Mouse (Mus musculus) embryonic facial prominence, embryonic 13.5 days (tissue): Measurements from ENCODE around the gene Cmip. TPM values are rescaled to one million over a fixed set of nuclear protein-coding genes. Genes with fewer than 3 reads are reported as not detected.
A peak's percentile ranks its signal among the peaks of the same experiment; 100 is the strongest.

Experiments used
- ATAC-seq: fragments of 200-750 bp; cut with Nextera tagmentation; 2 replicates; pipeline ENCODE4 v1.8.0; 2017; ENCODE audit warnings: low read depth; ENCODE audit not compliant: insufficient number of reproducible peaks, insufficient read depth, low FRiP score, low TSS enrichment
- H3K27ac ChIP-seq: fragments of 300-500 bp; sonication (generic); 2 replicates; pipeline ENCODE4 v1.5.1; 2015; ENCODE audit warnings: moderate library complexity, mild to moderate bottlenecking, inconsistent platforms
- H3K27me3 ChIP-seq: fragments of 300-500 bp; sonication (generic); 2 replicates; pipeline ENCODE4 v1.6.1; 2015; ENCODE audit warnings: mild to moderate bottlenecking, inconsistent platforms
- H3K36me3 ChIP-seq: fragments of 300-500 bp; sonication (generic); 2 replicates; pipeline ENCODE4 v1.6.1; 2015; ENCODE audit warnings: mild to moderate bottlenecking, inconsistent platforms
- H3K4me1 ChIP-seq: fragments of 300-500 bp; sonication (generic); 2 replicates; pipeline ENCODE4 v1.6.1; 2015; ENCODE audit warnings: inconsistent platforms
- H3K4me2 ChIP-seq: fragments of 300-500 bp; sonication (generic); 2 replicates; pipeline ENCODE4 v1.6.1; 2015; ENCODE audit warnings: moderate library complexity, mild to moderate bottlenecking, inconsistent platforms
- H3K4me3 ChIP-seq: fragments of 300-500 bp; sonication (generic); 2 replicates; pipeline ENCODE4 v1.5.1; 2015; ENCODE audit warnings: mild to moderate bottlenecking, inconsistent platforms
- H3K9ac ChIP-seq: fragments of 300-500 bp; sonication (generic); 2 replicates; pipeline ENCODE4 v1.6.1; 2015; ENCODE audit warnings: mild to moderate bottlenecking, inconsistent platforms
- H3K9me3 ChIP-seq: fragments of 300-500 bp; sonication (generic); 2 replicates; pipeline ENCODE4 v1.6.1; 2016; ENCODE audit warnings: inconsistent platforms
- WGBS: fragments of 180-500 bp; shearing (Covaris S2); methylation state at CpG from one replicate; pipeline ENCODE4 v1.1.7; 2015; ENCODE audit warnings: mixed read lengths; 5-methylcytosine and 5-hydroxymethylcytosine counted together
- polyA plus RNA-seq: library from polyadenylated mRNA; unstranded; fragments of >200 nt; fragmentation: Nextera tagmentation; extraction: Ambion mirVana; gene quantifications from 2 replicates; pipeline ENCODE4 v1.2.1, GENCODE M21; 2015

Gene Cmip
- polyA plus RNA-seq, 1 experiment from 2014 or later = 17.7 TPM

DNA sequence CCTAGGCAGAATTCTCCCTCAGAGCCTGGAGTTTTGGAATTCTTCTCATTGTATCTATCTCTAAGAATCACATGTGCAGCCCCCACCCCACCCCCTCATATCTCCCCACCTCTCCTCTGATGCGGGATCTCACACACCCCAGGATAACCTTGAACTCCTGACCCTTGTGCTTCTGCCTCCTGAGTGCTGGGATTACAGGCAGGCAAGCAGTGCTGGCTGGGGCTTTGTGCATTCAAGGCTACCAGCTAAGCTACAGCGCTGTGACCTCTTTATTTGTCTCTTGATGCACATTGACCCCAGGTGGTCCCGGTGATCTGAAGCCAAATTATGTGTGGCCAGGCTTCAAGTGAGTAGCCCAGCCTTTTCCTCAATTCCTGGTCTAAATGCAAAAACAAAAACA is 15.0 kb upstream of the Cmip start:
- no peaks in the 10 kb centered on the region for H3K4me1 ChIP-seq
- no peak overlapping the region for H3K27ac ChIP-seq
- H3K4me2 ChIP-seq = no peak overlapping the region
- ATAC-seq = no peak
- no peaks in the 10 kb centered on the region for H3K9me3 ChIP-seq
- WGBS = 40% methylated on average over 3 of the region's 3 CpGs
- H3K36me3 ChIP-seq = no peaks in the 10 kb centered on the region
- H3K27me3 ChIP-seq = no peaks in the 10 kb centered on the region
- no peak overlapping the region for H3K9ac ChIP-seq
- no peak overlapping the region for H3K4me3 ChIP-seq

DNA sequence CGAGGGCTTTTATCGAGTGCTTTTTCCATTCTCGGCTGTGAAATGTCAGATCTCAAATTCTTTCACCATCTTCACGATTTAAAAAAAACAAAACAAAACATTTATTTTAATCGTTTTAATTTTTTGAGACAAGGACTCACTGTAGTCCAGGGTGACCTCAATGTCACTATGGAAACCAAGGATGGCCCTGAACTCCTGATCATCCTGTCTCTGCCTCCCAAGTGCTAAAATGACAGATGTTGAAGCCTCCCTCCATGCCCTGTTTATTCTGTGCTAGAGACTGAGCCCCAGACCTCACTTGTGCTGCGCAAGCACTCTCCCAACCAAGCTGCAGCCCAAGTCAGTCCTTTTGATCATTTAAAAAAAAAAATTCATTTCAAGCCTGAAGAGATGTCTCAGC is 14.6 kb upstream of the Cmip start:
- no peak overlapping the region for H3K4me2 ChIP-seq
- H3K27ac ChIP-seq = no peak overlapping the region
- no peaks in the 10 kb centered on the region for H3K4me1 ChIP-seq
- no peaks in the 10 kb centered on the region for H3K36me3 ChIP-seq
- no peak for ATAC-seq
- H3K9ac ChIP-seq = no peak overlapping the region
- H3K27me3 ChIP-seq = no peaks in the 10 kb centered on the region
- no peaks in the 10 kb centered on the region for H3K9me3 ChIP-seq
- 74% methylated on average over 6 of the region's 6 CpGs for WGBS
- H3K4me3 ChIP-seq = no peak overlapping the region

DNA sequence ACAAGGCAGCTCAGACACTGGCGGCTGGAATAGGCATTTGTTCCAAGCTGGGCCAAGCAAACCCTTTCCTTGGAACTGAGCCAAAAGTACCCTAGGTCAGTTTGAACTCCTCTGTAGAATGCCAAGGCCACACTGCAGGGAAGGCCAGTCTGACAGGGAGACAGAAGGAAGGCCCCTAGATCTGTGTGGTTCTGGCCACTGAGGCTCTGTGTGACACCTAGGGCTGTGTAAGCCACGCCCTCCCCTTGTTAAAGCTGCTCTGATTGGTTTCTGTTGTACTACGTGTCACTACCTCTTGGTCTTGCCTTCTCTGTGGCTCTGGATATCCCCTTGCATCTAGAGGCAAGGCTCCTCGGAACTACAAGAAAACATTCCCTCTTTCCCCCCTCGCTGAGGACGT is 12.3 kb upstream of the Cmip start:
- Histone ChIP-seq H3K36me3 (no peaks in the 10 kb centered on the region), H3K27me3 (no peaks in the 10 kb centered on the region), H3K4me3 (no peak overlapping the region), H3K4me1 (no peaks in the 10 kb centered on the region), H3K9me3 (no peaks in the 10 kb centered on the region), H3K4me2 (no peak overlapping the region), H3K9ac (no peak overlapping the region), H3K27ac (no peak overlapping the region)
- WGBS = 42% methylated on average over 6 of the region's 6 CpGs
- no peak for ATAC-seq

DNA sequence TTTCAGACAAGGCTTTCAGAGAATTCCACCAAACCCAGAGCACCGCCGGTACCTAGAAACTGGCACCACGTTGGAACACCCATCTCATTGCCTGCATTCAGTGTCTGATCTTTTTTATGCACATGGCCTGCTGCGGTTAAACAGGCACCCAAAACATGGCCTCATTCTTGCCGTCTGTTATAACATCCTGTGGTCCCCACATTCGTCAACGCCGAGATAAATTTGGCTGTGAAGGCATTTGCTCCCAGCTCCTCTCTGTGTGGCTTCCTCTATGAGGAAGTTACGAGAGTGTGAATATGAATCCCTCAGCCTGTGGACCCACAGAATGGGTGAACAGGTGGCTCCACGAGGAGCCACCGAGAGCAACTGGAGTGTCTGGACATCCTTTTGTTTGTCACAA is 8.5 kb upstream of the Cmip start:
- no peak overlapping the region for H3K27ac ChIP-seq
- no peaks in the 10 kb centered on the region for H3K4me1 ChIP-seq
- no peak overlapping the region for H3K4me3 ChIP-seq
- H3K9me3 ChIP-seq = no peaks in the 10 kb centered on the region
- H3K27me3 ChIP-seq = no peaks in the 10 kb centered on the region
- H3K36me3 ChIP-seq = no peaks in the 10 kb centered on the region
- H3K4me2 ChIP-seq = no peak overlapping the region
- H3K9ac ChIP-seq = no peak overlapping the region
- WGBS = 84% methylated on average over 11 of the region's 11 CpGs
- ATAC-seq = no peak

DNA sequence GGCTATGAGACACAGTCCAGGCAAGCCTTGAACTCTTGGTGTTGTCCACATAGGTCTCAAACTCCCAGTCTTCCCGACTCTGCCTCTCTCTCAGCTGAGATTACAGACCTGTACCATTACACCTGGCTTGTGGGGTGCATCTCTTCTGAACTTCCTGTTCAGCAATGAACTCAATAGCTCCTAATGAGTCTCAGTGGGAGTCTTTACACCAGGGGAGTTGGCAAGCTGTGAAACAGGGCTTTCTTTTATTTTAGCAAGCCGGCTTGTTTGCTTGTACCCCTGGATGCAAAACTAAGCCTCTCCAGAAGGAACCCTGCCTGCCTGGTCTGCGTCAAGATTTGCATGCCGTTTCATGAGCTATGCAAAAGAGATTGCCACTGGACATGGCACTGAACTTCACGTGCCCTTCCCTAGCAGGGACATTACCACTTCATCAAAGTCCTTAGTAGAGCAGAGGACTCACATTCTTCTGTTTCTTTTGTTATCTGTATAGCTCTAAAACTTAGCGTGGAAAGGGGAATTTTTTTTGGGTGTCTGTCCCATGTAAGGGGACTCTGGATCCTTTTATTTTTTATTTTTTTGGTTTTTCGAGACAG is 5.7 kb upstream of the Cmip start:
- WGBS = 41% methylated on average over 7 of the region's 7 CpGs
- Histone ChIP-seq H3K9me3 (no peaks in the 10 kb centered on the region), H3K36me3 (no peaks in the 10 kb centered on the region), H3K9ac (no peak overlapping the region), H3K27ac (no peak overlapping the region), H3K4me3 (no peak overlapping the region), H3K27me3 (no peaks in the 10 kb centered on the region), H3K4me2 (no peak overlapping the region), H3K4me1 (no peaks in the 10 kb centered on the region)
- ATAC-seq = no peak

DNA sequence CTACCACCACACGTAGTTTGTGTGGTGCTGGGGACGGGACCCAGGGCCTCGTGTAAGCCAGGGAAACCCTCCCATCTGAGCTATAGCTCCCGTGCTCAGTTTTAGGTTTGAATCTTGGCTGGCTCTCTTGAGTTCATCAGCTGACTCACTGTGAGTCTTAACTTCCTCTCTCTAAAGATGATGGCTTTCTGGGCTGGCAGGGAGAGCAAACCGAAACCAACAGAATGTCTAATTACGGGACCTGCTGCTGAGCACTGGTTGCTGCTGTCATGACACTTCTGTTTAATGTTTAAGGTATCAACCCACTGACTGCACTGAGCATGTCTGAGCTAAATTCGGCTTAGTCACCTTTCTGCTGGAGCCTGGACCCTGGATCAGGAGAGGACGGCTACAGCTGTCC is 4.2 kb upstream of the Cmip start:
- no peak overlapping the region for H3K4me2 ChIP-seq
- no peaks in the 10 kb centered on the region for H3K4me1 ChIP-seq
- ATAC-seq = no peak
- no peak overlapping the region for H3K9ac ChIP-seq
- WGBS = 87% methylated on average over 8 of the region's 8 CpGs
- no peaks in the 10 kb centered on the region for H3K36me3 ChIP-seq
- no peak overlapping the region for H3K4me3 ChIP-seq
- H3K27me3 ChIP-seq = no peaks in the 10 kb centered on the region
- no peak overlapping the region for H3K27ac ChIP-seq
- no peaks in the 10 kb centered on the region for H3K9me3 ChIP-seq

DNA sequence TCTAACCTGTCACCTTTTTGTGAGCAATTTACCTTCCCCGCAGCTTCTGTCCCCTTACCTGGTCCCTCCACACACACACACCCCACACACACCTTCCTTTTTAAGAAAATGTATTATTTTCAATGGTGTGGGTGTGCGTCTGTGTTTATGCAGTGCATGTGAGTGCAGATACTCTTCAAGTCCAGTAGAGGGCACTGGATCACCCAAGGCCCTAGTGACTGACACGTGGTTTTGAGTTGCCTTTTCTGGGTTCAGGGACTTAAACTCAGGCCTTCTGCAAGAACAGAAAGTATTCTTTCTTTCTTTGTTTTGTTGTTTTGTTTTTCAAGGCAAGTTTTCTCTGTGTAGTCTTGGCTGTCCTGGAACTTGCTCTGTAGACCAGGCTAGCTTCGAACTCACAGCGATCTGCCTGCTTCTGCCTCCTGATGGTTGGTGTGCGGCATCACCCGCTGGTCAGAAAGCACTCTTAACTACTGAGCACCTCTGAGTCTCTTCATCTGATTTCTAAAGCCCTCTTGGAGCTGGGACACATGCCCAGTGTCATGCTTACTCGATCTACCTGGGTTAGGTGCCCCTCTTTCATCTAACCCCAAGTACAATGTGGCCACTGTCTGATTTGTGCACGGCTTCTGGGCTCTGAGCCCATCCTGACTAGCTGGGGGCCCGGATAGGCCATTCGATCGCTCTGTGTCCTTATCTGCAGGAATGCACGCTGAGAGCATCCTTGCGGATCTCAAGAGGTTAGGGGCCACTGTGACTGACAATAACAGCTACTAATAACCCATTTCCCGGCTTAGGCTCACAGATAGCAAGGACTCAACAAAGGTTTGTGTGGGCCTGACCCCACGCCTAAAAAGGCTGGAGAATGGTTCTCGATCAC is 3.2 kb upstream of the Cmip start:
- Histone ChIP-seq H3K4me1 (peaks cover 6% of the 10 kb centered on the region), H3K4me2 (no peak overlapping the region), H3K27ac (no peak overlapping the region), H3K4me3 (no peak overlapping the region), H3K27me3 (no peaks in the 10 kb centered on the region), H3K9me3 (no peaks in the 10 kb centered on the region), H3K9ac (no peak overlapping the region), H3K36me3 (no peaks in the 10 kb centered on the region)
- 91% methylated on average over 17 of the region's 17 CpGs for WGBS
- ATAC-seq = no peak

DNA sequence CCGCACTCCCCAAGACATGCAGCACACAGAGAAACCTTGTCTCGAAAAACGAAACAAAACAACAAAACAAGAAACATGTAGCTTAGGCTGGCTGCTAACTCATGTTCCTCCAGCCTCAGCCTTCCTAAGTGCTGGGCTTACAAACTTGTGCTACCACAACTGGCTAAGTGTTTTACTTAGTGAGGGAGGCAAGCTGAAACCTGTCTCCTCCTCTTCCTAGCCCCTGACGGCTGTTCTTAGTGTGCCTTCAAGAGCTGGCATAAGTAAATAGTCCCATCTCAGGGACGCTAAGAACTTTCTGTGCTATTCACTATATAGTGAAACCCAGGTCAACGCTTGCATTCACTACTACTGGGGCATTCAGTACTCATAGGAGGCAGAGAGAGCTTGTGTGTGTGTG is 2.4 kb upstream of the Cmip start:
- ATAC-seq = no peak
- no peak overlapping the region for H3K4me3 ChIP-seq
- no peak overlapping the region for H3K27ac ChIP-seq
- H3K9me3 ChIP-seq = no peaks in the 10 kb centered on the region
- 71% methylated on average over 6 of the region's 6 CpGs for WGBS
- H3K4me1 ChIP-seq = peaks cover 14% of the 10 kb centered on the region
- H3K4me2 ChIP-seq = no peak overlapping the region
- H3K9ac ChIP-seq = no peak overlapping the region
- no peaks in the 10 kb centered on the region for H3K27me3 ChIP-seq
- H3K36me3 ChIP-seq = no peaks in the 10 kb centered on the region

DNA sequence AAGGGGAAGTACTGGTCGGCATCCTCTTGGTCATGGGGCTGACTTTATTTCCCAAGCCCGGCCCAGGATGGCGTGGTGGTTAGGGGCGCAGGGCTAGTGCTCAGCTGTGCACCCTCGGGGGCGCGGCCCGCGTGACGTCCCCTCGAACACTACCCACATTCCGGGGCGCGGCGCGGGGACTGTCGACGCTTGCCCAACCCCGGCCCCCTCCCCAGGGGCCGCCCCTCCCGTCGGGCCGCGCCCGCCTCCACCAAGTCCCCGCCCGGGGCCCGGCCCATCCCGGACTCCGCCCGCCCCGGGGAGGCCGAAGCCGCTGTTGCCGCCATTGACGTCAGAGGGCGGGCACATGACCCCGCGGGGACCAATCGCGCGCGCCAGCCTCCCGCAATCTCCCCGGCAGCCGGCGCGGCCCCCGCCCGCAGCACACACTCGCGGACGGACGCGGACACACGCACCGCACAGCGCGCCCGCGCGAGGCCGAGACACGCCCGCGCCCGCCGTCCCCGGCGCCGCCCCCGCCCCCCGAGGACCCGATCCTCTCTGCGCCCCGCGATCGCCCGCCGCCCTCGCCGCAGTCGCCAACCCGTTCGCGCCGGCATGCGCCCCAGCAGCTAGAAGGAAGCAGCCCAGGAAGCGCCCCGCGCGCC is 449 bp upstream of the Cmip start:
- Histone ChIP-seq H3K4me3 (peak overlapping the region; percentile 82), H3K4me1 (peaks cover 34% of the 10 kb centered on the region), H3K9me3 (no peaks in the 10 kb centered on the region), H3K36me3 (no peaks in the 10 kb centered on the region), H3K9ac (peak overlapping the region; percentile 92), H3K27me3 (no peaks in the 10 kb centered on the region), H3K4me2 (peak overlapping the region; percentile 88), H3K27ac (peak overlapping the region; percentile 91)
- peak; percentile 82 for ATAC-seq
- under 1% methylated on average over 48 of the region's 92 CpGs for WGBS

DNA sequence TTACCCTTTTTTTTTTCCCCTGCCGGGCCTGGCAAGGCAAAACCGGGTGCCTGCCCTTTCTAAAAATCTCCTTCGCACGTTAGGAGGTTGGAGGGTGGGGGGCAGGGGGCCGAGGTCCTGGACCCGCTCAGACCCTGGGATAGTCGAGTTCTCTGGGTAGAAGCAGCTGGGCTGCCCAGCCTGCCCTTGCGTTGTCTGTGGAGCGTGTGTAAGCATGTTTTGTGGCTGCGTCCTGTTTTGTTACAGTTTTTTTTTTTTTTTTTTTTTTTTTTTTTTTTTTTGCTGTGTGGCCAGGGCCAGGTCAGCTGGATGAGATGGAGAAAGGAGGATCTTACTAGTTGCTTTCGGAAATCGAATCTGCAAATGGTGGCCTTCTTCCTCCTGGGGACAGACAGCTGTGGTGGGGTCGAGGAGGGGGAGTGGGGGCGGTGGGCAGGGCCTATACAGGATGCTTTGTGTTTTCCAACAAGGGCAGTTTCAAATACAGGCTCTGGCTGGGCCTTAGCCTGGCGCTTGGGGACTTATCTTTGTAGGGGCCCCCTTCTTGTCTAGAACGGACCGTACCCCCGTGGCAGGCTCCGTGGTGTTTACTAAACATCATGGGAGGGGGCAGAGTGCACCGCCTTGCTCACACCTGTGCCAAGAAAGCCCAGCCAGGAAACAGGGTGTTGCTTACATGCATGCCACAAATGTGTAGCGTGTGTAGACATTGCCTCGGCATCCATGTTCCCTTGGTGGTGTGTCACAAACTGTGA is 1.1 kb downstream of the Cmip start:
- Histone ChIP-seq H3K9me3 (no peaks in the 10 kb centered on the region), H3K36me3 (no peaks in the 10 kb centered on the region), H3K9ac (peak overlapping the region; percentile 92), H3K4me2 (peak overlapping the region; percentile 88), H3K27ac (peak overlapping the region; percentile 91), H3K4me1 (peaks cover 48% of the 10 kb centered on the region), H3K4me3 (peak overlapping the region; percentile 82), H3K27me3 (no peaks in the 10 kb centered on the region)
- WGBS = 2% methylated on average over 22 of the region's 22 CpGs
- no peak for ATAC-seq

DNA sequence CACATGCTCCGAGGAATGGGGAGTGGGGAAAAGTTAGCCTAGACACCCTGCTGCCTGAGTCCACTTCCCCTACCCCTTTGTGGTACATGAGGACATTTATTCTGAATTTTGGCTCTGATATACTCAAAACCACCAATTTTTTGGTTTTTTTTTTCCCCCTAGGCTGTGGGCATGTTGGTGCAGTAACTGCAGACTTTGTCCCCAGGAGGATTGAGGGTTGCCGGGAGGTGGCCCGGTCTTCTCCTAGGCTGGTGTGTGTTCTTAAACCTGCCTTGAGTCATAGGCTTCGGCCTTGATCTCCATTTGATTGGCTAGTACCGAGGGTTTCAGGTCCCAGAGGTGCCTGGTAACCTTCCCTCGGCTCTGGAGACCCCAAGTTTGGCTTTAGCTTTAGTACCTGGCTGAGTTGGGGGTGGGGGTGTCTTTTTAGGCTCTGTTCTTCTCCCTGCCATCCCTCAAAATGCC is 1.7 kb downstream of the Cmip start:
- ATAC-seq = no peak
- H3K4me2 ChIP-seq = peak overlapping the region; percentile 88
- H3K4me1 ChIP-seq = peaks cover 53% of the 10 kb centered on the region
- 32% methylated on average over 6 of the region's 6 CpGs for WGBS
- no peaks in the 10 kb centered on the region for H3K27me3 ChIP-seq
- no peaks in the 10 kb centered on the region for H3K36me3 ChIP-seq
- peak overlapping the region; percentile 92 for H3K9ac ChIP-seq
- peak overlapping the region; percentile 82 for H3K4me3 ChIP-seq
- no peaks in the 10 kb centered on the region for H3K9me3 ChIP-seq
- H3K27ac ChIP-seq = peak overlapping the region; percentile 91
